Mouse (Mus musculus): Measurements from ENCODE around the gene Ube2h.

DNA sequence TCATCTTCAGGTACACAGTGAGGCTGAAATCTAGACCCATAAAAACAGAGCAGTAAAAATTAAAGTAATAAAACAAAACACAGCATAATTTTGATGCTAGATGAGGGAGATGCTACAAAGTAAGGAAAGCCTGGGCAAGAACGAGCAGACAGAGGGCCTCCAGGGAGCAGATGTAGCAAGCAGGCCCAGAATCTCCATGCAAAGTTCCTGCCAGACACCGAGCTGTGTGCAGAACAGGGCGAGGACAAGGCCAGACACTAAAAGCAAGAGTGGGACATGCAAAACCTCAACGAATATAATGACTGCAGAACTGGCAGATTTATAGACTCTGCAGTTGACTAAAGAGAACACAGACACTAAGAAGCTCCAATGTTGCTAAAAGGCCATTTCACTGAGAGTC lies 38.9 kb downstream of the Ube2h start:
- no peak for TF ChIP-seq CTCF (IDR thresholded peaks at IDR 0.05; ENCODE audit: control insufficient read depth, insufficient read depth, low read length)
- no peak for TF ChIP-seq POLR2A (IDR thresholded peaks at IDR 0.05; ENCODE audit: borderline replicate concordance, control insufficient read depth, low read depth, low read length)
